Mouse (Mus musculus) inflammation-experienced regulatory T-cells, adult 6 months (primary cell): ENCODE results near the gene 1700012B07Rik. TPM values are rescaled to one million over a fixed set of nuclear protein-coding genes. Genes with fewer than 3 reads are reported as not detected.
A peak's percentile ranks its signal among the peaks of the same experiment; 100 is the strongest.

Experiments
- ATAC-seq: one replicate; pipeline ENCODE4 v1.8.0; 2017
- polyA plus RNA-seq, 3 experiments: library from polyadenylated mRNA; unstranded; fragments of 100-300 nt; shearing (Covaris generic); gene quantifications; one replicate each; pipeline ENCODE4 v1.2.1; 2017

The 1700012B07Rik gene
- polyA plus RNA-seq, 3 experiments from 2014 or later: 0.60 to 8.1 (median 1.2) TPM

GRCm38 (mm10) chr11:109846343-109846742 lies 18.5 kb upstream of the 1700012B07Rik start:
- no peak for ATAC-seq

DNA sequence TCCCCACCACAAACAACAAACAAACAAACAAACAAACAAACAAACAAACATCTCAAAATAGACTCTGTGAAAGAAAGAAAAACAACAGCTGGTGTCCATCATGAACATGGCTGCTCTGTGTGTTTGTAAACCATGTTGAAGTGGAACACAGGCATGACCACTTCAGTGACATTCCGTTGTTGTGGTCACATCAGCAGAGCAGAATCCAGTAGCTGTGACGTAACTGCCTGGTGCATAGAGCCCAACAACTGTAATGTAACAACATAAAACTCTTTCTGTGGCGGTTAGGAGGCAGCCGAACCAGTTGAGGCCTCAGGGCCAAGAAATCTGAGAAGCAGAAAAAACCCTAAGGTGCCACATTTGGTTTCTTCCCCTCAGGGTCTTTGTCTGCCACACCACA lies 17.8 kb upstream of the 1700012B07Rik start:
- no peak for ATAC-seq

DNA sequence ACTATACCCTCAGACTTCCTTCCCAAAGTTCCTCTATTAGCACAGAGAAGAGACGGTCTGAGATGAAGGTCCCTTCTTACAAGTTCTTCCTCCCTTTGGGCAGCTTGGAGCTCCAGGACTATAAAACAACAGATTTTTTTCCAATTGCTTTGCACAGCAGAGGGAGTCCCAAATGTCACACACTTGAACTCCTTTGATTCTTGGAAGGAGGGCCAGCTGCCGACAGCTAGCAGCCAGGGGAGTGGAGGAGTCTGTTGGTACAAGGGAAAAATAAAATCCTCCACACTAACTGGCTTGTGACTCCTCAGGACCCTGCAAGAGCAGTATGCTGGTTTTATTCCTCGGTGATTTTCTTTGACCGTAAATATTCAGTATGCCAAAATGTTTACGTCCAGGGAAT lies 16.6 kb upstream of the 1700012B07Rik start:
- no peak for ATAC-seq

- ATAC-seq: no peak
Observed at GRCm38 (mm10) chr11:109830368-109830767, 2.5 kb upstream of the 1700012B07Rik start.

GRCm38 (mm10) chr11:109822280-109822679 lies 5.6 kb downstream of the 1700012B07Rik start:
- ATAC-seq: no peak

DNA sequence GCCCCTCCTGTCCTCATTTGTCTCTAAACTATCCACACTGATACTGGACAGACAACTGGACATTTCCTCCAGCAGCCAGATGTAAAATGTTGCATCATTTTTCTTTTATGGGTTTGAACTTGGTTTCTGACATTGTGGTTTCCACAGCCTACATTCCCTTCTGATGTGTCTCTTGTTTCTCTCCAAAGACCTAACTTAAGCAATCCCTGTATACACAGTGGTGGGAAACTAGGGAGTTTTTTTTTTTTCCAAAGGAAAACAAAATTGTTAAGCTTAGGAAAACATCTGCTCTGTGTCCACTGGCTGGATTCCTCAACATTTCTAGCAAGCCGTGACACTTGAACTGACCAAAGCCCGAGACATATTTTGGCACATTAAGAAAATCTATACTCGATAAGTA lies 10.4 kb downstream of the 1700012B07Rik start:
- ATAC-seq: no peak

GRCm38 (mm10) chr11:109816911-109817310 lies 10.9 kb downstream of the 1700012B07Rik start:
- ATAC-seq: no peak

GRCm38 (mm10) chr11:109811721-109812120 lies 16.1 kb downstream of the 1700012B07Rik start:
- ATAC-seq: no peak

GRCm38 (mm10) chr11:109809175-109809855 lies 18.5 kb downstream of the 1700012B07Rik start:
- no peak for ATAC-seq

GRCm38 (mm10) chr11:109801515-109801914 lies 26.3 kb downstream of the 1700012B07Rik start:
- ATAC-seq: no peak

GRCm38 (mm10) chr11:109797531-109797930 lies 30.3 kb downstream of the 1700012B07Rik start:
- ATAC-seq: no peak

DNA sequence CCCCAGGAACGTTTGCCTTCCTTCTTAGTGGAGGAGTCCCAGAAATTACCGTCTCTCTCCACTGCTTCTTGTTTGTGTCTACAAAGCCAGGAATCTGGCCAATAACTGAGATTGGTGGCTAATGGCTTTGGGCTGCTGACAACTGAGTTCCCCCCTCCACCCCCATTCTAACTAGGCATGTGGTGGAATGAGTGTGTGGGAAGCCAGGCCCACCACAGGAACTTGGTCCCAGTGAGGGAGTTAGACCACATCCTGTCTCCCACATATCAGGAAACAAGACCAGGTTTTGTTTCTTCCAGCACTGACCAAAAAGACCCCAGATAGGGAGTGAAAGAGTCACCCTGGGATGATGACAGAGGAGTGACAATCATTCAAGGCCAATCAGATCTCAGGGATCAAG lies 32.3 kb downstream of the 1700012B07Rik start:
- ATAC-seq: no peak

- ATAC-seq: no peak
Observed at GRCm38 (mm10) chr11:109793578-109793977, 34.3 kb downstream of the 1700012B07Rik start.

- ATAC-seq: no peak
Observed at GRCm38 (mm10) chr11:109792401-109792997, 35.3 kb downstream of the 1700012B07Rik start.

DNA sequence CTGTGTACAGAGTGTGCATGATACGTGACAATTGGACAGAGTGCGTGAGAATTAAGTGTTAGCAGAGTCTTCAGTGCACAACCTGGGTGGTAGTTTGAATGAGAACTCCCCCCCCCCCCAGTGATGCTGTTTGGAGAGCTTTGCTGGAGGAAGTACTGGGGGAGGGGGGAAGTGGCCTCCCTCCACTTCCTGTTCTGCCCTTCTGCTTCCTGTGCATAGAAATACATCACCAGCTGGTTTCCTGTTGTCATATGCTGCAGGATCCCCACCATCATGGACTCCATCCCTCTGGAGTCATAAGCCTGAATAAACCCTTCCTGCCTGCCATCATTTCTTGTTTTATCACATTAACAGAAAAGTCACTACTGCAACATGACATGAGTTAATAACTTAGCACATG lies 35.9 kb downstream of the 1700012B07Rik start:
- no peak for ATAC-seq

GRCm38 (mm10) chr11:109790221-109790620 lies 37.6 kb downstream of the 1700012B07Rik start:
- no peak for ATAC-seq

DNA sequence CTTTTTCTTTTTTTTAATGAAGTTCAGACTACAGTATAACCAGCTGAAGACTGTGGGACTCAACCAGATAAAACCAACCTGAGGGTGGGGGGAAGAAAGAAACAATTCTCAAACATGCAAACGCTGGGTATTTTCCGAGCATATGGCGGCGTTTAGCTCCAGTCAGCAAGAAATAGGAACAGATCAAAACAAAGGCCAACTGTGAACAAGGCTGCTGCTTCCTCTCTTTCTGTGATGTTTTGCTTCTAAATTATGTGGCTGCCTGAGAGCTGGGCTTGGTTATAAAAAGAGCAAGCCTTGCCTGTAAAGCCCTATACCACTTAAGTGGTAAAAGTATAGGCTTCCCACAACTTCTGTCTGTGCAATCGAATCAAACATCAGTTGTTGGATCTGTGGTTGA lies 42.5 kb downstream of the 1700012B07Rik start:
- ATAC-seq: no peak

GRCm38 (mm10) chr11:109771381-109771780 lies 56.5 kb downstream of the 1700012B07Rik start:
- no peak for ATAC-seq

DNA sequence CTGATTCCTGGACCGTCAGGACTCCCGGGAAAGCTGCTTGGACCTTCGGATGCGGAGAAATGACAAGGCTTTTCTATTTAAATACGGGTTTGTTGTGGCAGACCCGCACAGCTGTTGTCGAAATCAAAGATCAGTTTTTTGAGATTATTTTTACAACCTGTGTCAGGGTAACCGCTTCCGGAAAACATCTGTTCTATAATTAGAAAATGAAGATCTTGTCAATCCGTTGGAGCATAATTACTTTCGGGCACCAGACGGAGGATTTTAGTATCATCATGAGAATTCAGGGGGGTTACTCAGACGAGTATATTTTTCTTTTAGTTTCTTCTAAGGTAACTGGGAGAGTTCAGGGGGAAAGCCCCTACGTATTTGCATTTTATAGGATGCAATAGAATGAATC lies 57.7 kb downstream of the 1700012B07Rik start:
- ATAC-seq: peak; percentile 50

DNA sequence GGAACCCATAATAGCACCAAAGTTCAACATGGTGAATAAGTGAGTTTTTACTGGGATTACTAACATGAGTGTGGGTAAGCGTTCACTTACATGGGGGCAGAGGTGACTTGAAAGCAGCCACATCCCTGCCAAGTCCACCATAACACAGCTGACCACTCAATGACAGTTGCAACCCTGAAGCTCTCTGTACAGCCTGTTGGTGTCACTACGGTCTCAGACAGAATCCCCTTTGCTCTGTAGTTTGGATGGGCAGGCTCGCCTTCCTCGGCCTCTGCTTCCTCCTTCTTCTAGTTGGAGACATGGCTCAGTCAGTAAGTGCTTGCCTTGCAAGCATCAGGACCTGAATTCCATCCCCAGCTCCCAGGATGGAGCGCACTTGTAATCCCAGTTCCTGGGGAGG lies 58.8 kb downstream of the 1700012B07Rik start:
- no peak for ATAC-seq

DNA sequence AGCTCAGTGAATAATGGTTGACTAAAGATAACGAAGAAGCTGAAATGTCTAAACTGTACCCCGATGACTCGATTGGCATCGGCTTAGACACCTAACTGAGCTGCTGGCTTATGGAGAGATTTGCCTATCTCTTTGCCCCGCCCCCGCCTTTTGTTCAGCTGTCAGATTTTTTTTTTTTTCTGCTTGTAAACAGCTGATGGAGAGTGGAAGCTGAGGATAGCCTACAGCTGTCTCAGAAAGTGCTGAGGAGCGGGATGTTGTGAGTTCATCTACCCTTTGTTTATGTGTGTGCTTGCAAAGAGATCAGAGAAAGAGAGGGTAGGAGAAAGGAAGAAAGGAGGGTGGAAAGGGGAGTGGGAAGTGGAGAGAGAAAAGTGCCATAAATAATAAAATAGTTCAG lies 67.8 kb downstream of the 1700012B07Rik start:
- ATAC-seq: no peak

GRCm38 (mm10) chr11:109758616-109759215 lies 69.1 kb downstream of the 1700012B07Rik start:
- peak; percentile 35 for ATAC-seq

GRCm38 (mm10) chr11:109754105-109754602 lies 73.7 kb downstream of the 1700012B07Rik start:
- no peak for ATAC-seq
